Mouse (Mus musculus) myocyte (in vitro differentiated cells): ENCODE measurements around the gene Itpr2.

Source experiments
- POLR2A ChIP-seq: IDR thresholded peaks from one replicate; pipeline ENCODE4 v1.6.1; 2011; ENCODE audit warnings: low read depth, mild to moderate bottlenecking, control low read depth, moderate library complexity; ENCODE audit not compliant: insufficient read length
- POLR2AphosphoS2 ChIP-seq: IDR thresholded peaks from one replicate; pipeline ENCODE4 v1.6.1; 2011; ENCODE audit warnings: low read depth, control low read depth; ENCODE audit not compliant: insufficient read length
- USF1 ChIP-seq: IDR thresholded peaks from one replicate; pipeline ENCODE4 v1.6.1; 2011; ENCODE audit warnings: low read depth, mild to moderate bottlenecking, control low read depth, moderate library complexity

DNA sequence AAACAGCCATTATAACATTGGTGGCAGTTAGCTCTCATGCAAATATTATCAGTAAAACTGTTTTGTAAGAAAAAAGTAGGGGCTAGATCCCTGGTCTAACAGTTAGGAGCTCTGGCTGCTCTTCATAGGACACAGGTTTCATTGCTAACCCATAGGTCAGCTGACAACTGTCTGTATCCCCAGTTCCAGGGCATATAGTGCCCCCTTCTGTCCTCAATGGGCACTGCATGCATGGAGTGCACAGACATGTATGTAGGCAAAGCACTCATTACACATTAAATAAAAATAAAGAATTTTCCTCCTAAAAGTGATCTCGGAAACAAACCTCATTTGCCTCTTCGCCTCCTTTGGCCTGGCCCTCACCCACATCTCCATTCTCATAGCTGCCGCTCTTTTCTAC, 157.3 kb downstream of the Itpr2 start:
- TF ChIP-seq USF1 = peak; percentile 32
- TF ChIP-seq POLR2A = no peak
- no peak for TF ChIP-seq POLR2AphosphoS2
